Mouse (Mus musculus): ENCODE results near the gene Map6. TPM values are rescaled to one million over a fixed set of nuclear protein-coding genes. Genes with fewer than 3 reads are reported as not detected.

The Map6 gene
- polyA plus RNA-seq, 1 experiment from 2014 or later, result 2.0 TPM

DNA sequence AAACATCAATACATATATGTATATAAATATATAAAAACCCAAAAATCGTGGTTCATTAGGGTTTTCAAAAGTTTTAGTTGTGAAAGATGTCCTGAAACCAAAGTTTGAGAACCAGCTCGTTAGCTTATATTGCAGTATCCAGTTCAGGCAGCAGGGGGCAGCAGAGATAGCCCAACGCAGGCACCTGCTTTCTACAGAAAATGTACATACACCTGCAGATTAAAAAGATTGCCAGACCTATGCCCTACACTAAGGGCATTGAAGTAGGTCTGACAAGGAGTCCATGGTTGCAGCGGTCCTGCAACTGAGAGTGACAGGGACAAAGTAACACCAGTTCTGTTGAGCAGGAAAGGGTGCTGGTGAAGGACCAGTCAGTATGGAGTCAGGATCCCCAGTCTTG lies 108.2 kb downstream of the Map6 start:
- Histone ChIP-seq H3K9ac (ENCODE audit: low read depth, low read length) (no peak overlapping the region), H3K36me3 (ENCODE audit: control insufficient read depth, insufficient read depth, low read length) (no peaks in the 10 kb centered on the region), H3K27ac (ENCODE audit: low read depth, low read length) (no peak overlapping the region), H3K4me2 (no peak overlapping the region), H3K27me3 (ENCODE audit: control insufficient read depth, insufficient read depth, low read length) (no peaks in the 10 kb centered on the region; the same call in 1 of the 2 replicates), H3K4me3 (ENCODE audit: low read depth, low read length) (no peak overlapping the region), H3K9me3 (replicated peaks; ENCODE audit: control insufficient read depth, low read length) (no peaks in the 10 kb centered on the region), H3K4me1 (ENCODE audit: control insufficient read depth, insufficient read depth, low read length) (peaks cover 15% of the 10 kb centered on the region)
- no peak for ATAC-seq (replicated peaks; ENCODE audit: insufficient number of reproducible peaks, low FRiP score, low TSS enrichment)
- 7% methylated on average over 4 of the region's 4 CpGs for WGBS (ENCODE audit: insufficient replicate concordance)

DNA sequence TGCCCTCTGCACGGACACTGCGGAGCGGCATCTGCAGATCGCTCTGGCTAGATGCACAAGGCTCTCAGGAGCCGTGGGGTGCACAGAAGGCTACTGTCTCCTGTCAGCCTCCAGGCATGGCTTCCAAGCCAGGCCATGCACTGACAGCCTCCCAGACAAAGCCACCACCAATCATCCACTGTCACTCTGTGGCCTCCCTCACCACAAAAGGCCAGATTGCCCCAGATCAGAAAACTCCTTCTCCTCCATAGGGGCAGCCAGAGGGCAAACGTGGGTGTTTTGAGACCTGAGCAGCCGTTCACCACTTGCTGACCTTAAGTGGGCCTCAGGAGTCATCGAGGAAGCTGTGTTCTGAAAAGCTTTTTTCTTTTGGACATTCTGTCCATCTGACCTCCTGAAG lies 111.6 kb downstream of the Map6 start:
- no peaks in the 10 kb centered on the region for H3K36me3 ChIP-seq (ENCODE audit: control insufficient read depth, insufficient read depth, low read length)
- H3K4me3 ChIP-seq (ENCODE audit: low read depth, low read length), result no peak overlapping the region
- H3K4me1 ChIP-seq (ENCODE audit: control insufficient read depth, insufficient read depth, low read length), result peaks cover 30% of the 10 kb centered on the region
- H3K4me2 ChIP-seq, result no peak overlapping the region
- 50% methylated on average over 8 of the region's 8 CpGs for WGBS (ENCODE audit: insufficient replicate concordance)
- ATAC-seq (replicated peaks; ENCODE audit: insufficient number of reproducible peaks, low FRiP score, low TSS enrichment), result no peak
- H3K9me3 ChIP-seq (replicated peaks; ENCODE audit: control insufficient read depth, low read length), result no peaks in the 10 kb centered on the region
- no peaks in the 10 kb centered on the region for H3K27me3 ChIP-seq (ENCODE audit: control insufficient read depth, insufficient read depth, low read length)
- no peak overlapping the region for H3K9ac ChIP-seq (ENCODE audit: low read depth, low read length)
- H3K27ac ChIP-seq (ENCODE audit: low read depth, low read length), result no peak overlapping the region

GRCm38 (mm10) chr7:99380491-99381213 lies 113.4 kb downstream of the Map6 start:
- Histone ChIP-seq H3K4me2 (peak overlapping the region; percentile 95), H3K36me3 (ENCODE audit: control insufficient read depth, insufficient read depth, low read length) (no peaks in the 10 kb centered on the region), H3K27me3 (ENCODE audit: control insufficient read depth, insufficient read depth, low read length) (no peaks in the 10 kb centered on the region), H3K4me3 (ENCODE audit: low read depth, low read length) (peak overlapping the region; percentile 84), H3K9me3 (replicated peaks; ENCODE audit: control insufficient read depth, low read length) (no peaks in the 10 kb centered on the region), H3K4me1 (ENCODE audit: control insufficient read depth, insufficient read depth, low read length) (peaks cover 48% of the 10 kb centered on the region), H3K27ac (ENCODE audit: low read depth, low read length) (peak overlapping the region; percentile 92), H3K9ac (ENCODE audit: low read depth, low read length) (peak overlapping the region; percentile 82)
- WGBS (ENCODE audit: insufficient replicate concordance), result under 1% methylated on average over 24 of the region's 24 CpGs
- ATAC-seq (replicated peaks; ENCODE audit: insufficient number of reproducible peaks, low FRiP score, low TSS enrichment), result peak; percentile 41

DNA sequence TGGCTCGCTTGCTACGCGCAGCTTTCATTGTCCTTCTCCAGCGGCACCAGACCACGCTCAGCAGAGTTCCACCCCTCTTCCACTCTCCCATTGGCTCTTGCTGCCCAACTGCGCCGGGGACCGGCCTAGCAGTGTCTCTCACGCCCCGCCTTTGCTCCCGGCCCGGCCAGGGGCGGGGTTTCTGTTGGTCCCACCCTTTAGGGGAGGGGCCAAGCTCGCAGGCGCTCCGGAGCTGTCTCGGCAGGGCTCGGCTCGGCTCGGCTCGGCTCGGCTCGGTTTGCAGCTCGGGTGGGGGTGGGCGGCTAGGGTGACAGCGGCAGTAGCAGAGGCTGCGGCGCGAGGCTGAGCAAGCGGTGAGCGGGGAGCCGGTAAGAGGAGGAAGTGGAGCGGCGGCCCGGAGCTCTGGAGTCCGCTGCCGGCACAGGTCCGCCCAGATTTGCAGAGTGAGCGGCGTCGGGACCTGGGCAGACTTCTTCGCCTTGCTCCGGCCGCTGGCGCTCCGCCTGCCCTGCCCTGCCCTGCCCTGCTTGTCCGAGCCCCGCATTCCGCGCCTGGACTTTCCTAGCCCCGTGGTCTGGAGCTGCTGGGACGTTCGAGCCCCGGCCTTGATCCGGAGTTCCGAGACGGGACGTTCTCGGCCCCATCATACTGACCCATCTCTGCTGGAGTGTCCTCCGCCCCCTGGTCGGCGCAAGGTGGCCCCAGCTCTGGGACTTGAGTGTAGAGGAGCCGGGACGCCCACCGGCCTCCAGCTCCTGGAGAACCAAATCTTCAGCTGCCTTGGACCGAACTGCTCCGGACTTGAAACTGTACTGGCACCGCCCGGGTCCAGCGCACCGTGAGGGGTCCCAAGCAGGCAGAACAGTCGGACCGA lies 114.2 kb downstream of the Map6 start, which contains the start of gene Gdpd5:
TSS of gene Gdpd5 (plus strand) at position 201 of the 874 bp plus-strand sequence.
- Histone ChIP-seq H3K27ac (ENCODE audit: low read depth, low read length) (peak within 1 kb of the TSS; percentile 92), H3K36me3 (ENCODE audit: control insufficient read depth, insufficient read depth, low read length) (no peaks in the 10 kb centered on the region), H3K27me3 (ENCODE audit: control insufficient read depth, insufficient read depth, low read length) (no peaks in the 10 kb centered on the region), H3K9me3 (replicated peaks; ENCODE audit: control insufficient read depth, low read length) (no peaks in the 10 kb centered on the region), H3K9ac (ENCODE audit: low read depth, low read length) (peak within 1 kb of the TSS; percentile 85), H3K4me3 (ENCODE audit: low read depth, low read length) (peak within 1 kb of the TSS; percentile 84), H3K4me1 (ENCODE audit: control insufficient read depth, insufficient read depth, low read length) (peaks cover 56% of the 10 kb centered on the region), H3K4me2 (peak within 1 kb of the TSS; percentile 95)
- ATAC-seq (replicated peaks; ENCODE audit: insufficient number of reproducible peaks, low FRiP score, low TSS enrichment), result peak; percentile 93
- WGBS (ENCODE audit: insufficient replicate concordance), result under 1% methylated on average over 73 of the region's 73 CpGs

DNA sequence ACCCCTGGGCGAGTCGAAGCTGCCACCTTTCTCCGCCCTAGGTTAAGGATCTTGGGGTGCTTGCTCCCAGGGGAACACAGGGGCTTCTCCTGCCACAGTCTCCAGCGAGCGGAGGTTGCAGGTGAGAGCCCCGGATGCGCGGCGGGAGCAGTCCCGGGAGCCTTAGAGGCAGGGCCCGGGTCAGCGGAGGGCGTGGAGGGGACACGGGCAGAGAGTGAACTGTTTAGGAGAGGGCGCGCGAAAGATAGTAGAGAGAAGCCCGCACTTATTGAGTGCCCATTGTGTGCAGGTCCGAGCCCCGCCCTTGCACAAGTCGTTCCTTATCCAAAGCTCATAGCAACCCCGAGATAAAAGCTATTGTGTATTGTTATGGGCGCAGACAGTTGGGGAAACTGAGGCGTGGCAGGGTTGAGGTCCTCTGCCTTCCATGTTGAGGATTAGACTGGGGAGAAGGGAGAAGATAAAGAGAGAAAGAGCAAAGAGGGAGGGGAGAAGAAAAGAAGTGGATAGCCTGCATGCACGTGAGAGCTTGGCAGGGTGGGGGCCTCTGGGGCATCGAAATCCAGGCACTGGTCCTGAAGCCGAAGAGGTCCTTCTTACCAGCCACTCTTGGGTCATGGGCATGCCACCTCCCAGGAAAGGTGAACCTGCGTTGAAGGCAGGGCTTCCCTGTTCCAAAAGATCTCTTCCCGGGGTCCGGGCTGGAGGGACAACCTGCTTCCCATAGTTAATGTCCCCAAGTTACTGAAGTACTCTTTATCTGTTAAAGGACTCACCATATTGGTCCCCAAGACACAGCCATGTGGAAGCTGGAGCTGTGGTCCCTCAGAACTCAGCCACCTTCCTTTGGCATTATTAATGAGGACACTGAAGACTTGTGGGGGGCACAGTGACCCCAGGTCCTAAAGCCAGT lies 115.1 kb downstream of the Map6 start:
- Histone ChIP-seq H3K9ac (ENCODE audit: low read depth, low read length) (peak overlapping the region; percentile 85), H3K4me1 (ENCODE audit: control insufficient read depth, insufficient read depth, low read length) (peaks cover 59% of the 10 kb centered on the region), H3K9me3 (replicated peaks; ENCODE audit: control insufficient read depth, low read length) (no peaks in the 10 kb centered on the region), H3K27me3 (ENCODE audit: control insufficient read depth, insufficient read depth, low read length) (no peaks in the 10 kb centered on the region), H3K4me2 (peak overlapping the region; percentile 95), H3K36me3 (ENCODE audit: control insufficient read depth, insufficient read depth, low read length) (no peaks in the 10 kb centered on the region; the same call in 1 of the 2 replicates), H3K27ac (ENCODE audit: low read depth, low read length) (peak overlapping the region; percentile 92), H3K4me3 (ENCODE audit: low read depth, low read length) (peak overlapping the region; percentile 84)
- ATAC-seq (replicated peaks; ENCODE audit: insufficient number of reproducible peaks, low FRiP score, low TSS enrichment), result no peak
- 8% methylated on average over 30 of the region's 30 CpGs for WGBS (ENCODE audit: insufficient replicate concordance)

- no peaks in the 10 kb centered on the region; the same call in 1 of the 2 replicates for H3K36me3 ChIP-seq (ENCODE audit: control insufficient read depth, insufficient read depth, low read length)
- peaks cover 68% of the 10 kb centered on the region for H3K4me1 ChIP-seq (ENCODE audit: control insufficient read depth, insufficient read depth, low read length)
- 46% methylated on average over 5 of the region's 5 CpGs for WGBS (ENCODE audit: insufficient replicate concordance)
- no peaks in the 10 kb centered on the region for H3K9me3 ChIP-seq (replicated peaks; ENCODE audit: control insufficient read depth, low read length)
- no peak for ATAC-seq (replicated peaks; ENCODE audit: insufficient number of reproducible peaks, low FRiP score, low TSS enrichment)
- H3K4me2 ChIP-seq, result peak overlapping the region; percentile 95
- peak overlapping the region; percentile 68 for H3K27ac ChIP-seq (ENCODE audit: low read depth, low read length)
- peak overlapping the region; percentile 65; the same call in 1 of the 2 replicates for H3K9ac ChIP-seq (ENCODE audit: low read depth, low read length)
- H3K4me3 ChIP-seq (ENCODE audit: low read depth, low read length), result peak overlapping the region; percentile 84
- H3K27me3 ChIP-seq (ENCODE audit: control insufficient read depth, insufficient read depth, low read length), result no peaks in the 10 kb centered on the region
These were observed 116.0 kb downstream of the Map6 start for GRCm38 (mm10) chr7:99383246-99383645.

GRCm38 (mm10) chr7:99384101-99384611 lies 116.9 kb downstream of the Map6 start:
- peak; percentile 20; the same call in 1 of the 2 replicates for ATAC-seq (replicated peaks; ENCODE audit: insufficient number of reproducible peaks, low FRiP score, low TSS enrichment)
- peak overlapping the region; percentile 65 for H3K9ac ChIP-seq (ENCODE audit: low read depth, low read length)
- WGBS (ENCODE audit: insufficient replicate concordance), result 5% methylated on average over 4 of the region's 4 CpGs
- peaks cover 71% of the 10 kb centered on the region for H3K4me1 ChIP-seq (ENCODE audit: control insufficient read depth, insufficient read depth, low read length)
- peak overlapping the region; percentile 84; the same call in 1 of the 2 replicates for H3K4me3 ChIP-seq (ENCODE audit: low read depth, low read length)
- H3K27me3 ChIP-seq (ENCODE audit: control insufficient read depth, insufficient read depth, low read length), result no peaks in the 10 kb centered on the region
- H3K36me3 ChIP-seq (ENCODE audit: control insufficient read depth, insufficient read depth, low read length), result peaks cover 2% of the 10 kb centered on the region; the same call in 1 of the 2 replicates
- H3K27ac ChIP-seq (ENCODE audit: low read depth, low read length), result peak overlapping the region; percentile 68
- H3K9me3 ChIP-seq (replicated peaks; ENCODE audit: control insufficient read depth, low read length), result no peaks in the 10 kb centered on the region
- H3K4me2 ChIP-seq, result peak overlapping the region; percentile 95
